Mouse (Mus musculus) myocyte (in vitro differentiated cells): ENCODE data around the gene Wdfy3. TPM values are rescaled to one million over a fixed set of nuclear protein-coding genes. Genes with fewer than 3 reads are reported as not detected.
"Not testable (repeated sequence)": the region's sequence is repeated elsewhere in the genome, so short reads cannot be mapped to it uniquely, and the experiment has no call there.

Source experiments
- H3K27me3 ChIP-seq: one replicate; pipeline ENCODE4 v1.6.1; 2011; ENCODE audit not compliant: control insufficient read depth, insufficient read depth, insufficient read length
- H3K36me3 ChIP-seq: one replicate; pipeline ENCODE4 v1.6.1; 2011; ENCODE audit not compliant: control insufficient read depth, insufficient read depth
- H3K4me2 ChIP-seq: one replicate; pipeline ENCODE4 v1.6.1; 2011; ENCODE audit warnings: low read depth, control low read depth
- H3K4me3 ChIP-seq: one replicate; pipeline ENCODE4 v1.5.1; 2011; ENCODE audit warnings: mild to moderate bottlenecking, control low read depth, moderate library complexity
- H3K79me2 ChIP-seq: one replicate; pipeline ENCODE4 v1.6.1; 2011; ENCODE audit not compliant: control insufficient read depth, insufficient read depth
- H3ac ChIP-seq: one replicate; pipeline ENCODE4 v1.6.1; 2011; ENCODE audit not compliant: control insufficient read depth, insufficient read length
- CEBPB ChIP-seq: IDR thresholded peaks from 2 replicates; pipeline ENCODE4 v1.6.1; 2011; ENCODE audit warnings: mild to moderate bottlenecking, moderate library complexity; ENCODE audit not compliant: poor library complexity, insufficient read depth, severe bottlenecking
- E2F4 ChIP-seq: IDR thresholded peaks from one replicate; pipeline ENCODE4 v1.6.1; 2011; ENCODE audit warnings: mild to moderate bottlenecking, control low read depth, moderate library complexity; ENCODE audit not compliant: insufficient read depth
- MAX ChIP-seq: IDR thresholded peaks from one replicate; pipeline ENCODE4 v1.6.1; 2011; ENCODE audit warnings: low read depth, mild to moderate bottlenecking, control low read depth
- MYOD1 ChIP-seq, 3 experiments: IDR thresholded peaks; one replicate each; pipeline ENCODE4 v1.6.1; 2011; ENCODE audit warnings: control low read depth in 2 of 3, low read depth in 2 of 3, mild to moderate bottlenecking in 2 of 3, moderate library complexity in 1 of 3; ENCODE audit not compliant: insufficient read length in 2 of 3, control insufficient read depth in 1 of 3
- MYOG ChIP-seq, 3 experiments: IDR thresholded peaks; one replicate each; pipeline ENCODE4 v1.6.1; 2011; ENCODE audit warnings: control low read depth in 2 of 3, low read depth in 2 of 3, mild to moderate bottlenecking in 2 of 3; ENCODE audit not compliant: insufficient read length in 2 of 3, control insufficient read depth in 1 of 3, insufficient read depth in 1 of 3
- POLR2A ChIP-seq: IDR thresholded peaks from one replicate; pipeline ENCODE4 v1.6.1; 2011; ENCODE audit warnings: low read depth, mild to moderate bottlenecking, control low read depth, moderate library complexity; ENCODE audit not compliant: insufficient read length
- POLR2AphosphoS2 ChIP-seq: IDR thresholded peaks from one replicate; pipeline ENCODE4 v1.6.1; 2011; ENCODE audit warnings: low read depth, control low read depth; ENCODE audit not compliant: insufficient read length
- REST ChIP-seq: IDR thresholded peaks from one replicate; pipeline ENCODE4 v1.6.1; 2011; ENCODE audit warnings: mild to moderate bottlenecking, control low read depth, moderate library complexity; ENCODE audit not compliant: insufficient read depth, insufficient read length
- SRF ChIP-seq: IDR thresholded peaks from one replicate; pipeline ENCODE4 v1.6.1; 2011; ENCODE audit warnings: low read depth; ENCODE audit not compliant: control insufficient read depth, insufficient read length
- TCF12 ChIP-seq: IDR thresholded peaks from one replicate; pipeline ENCODE4 v1.6.1; 2011; ENCODE audit warnings: mild to moderate bottlenecking, control low read depth; ENCODE audit not compliant: poor library complexity, insufficient read depth, severe bottlenecking
- TCF3 ChIP-seq: IDR thresholded peaks from one replicate; pipeline ENCODE4 v1.6.1; 2011; ENCODE audit warnings: low read depth, control low read depth; ENCODE audit not compliant: insufficient read length
- USF1 ChIP-seq: IDR thresholded peaks from one replicate; pipeline ENCODE4 v1.6.1; 2011; ENCODE audit warnings: low read depth, mild to moderate bottlenecking, control low read depth, moderate library complexity
- polyA plus RNA-seq: library from polyadenylated mRNA; unstranded; fragments of >200 nt; fragmentation: generic; extraction: Trizol; gene quantifications from one replicate; pipeline ENCODE4 v1.2.1, GENCODE M21; 2012; ENCODE audit warnings: missing spikeins

Wdfy3 gene
- polyA plus RNA-seq, 1 experiment: 9.5 TPM

DNA sequence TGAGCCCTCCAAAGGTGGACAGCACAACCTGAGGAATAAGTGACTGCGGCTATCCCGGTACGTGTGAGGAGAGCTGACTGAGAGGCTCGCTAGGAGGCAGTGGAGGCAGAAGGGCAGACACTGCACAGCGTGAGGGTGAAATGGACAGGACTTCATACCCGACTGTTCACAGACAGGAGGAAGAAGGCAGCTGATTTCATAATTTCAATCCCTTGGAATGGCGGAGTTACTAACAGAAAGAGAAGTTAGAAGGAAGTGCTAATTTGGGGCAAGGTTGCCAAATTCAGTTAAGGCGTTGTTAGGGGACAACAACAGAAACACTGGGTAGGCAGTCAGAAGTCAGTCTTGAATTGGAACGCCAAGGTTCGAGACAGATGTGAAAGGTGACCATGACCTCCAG is 160.3 kb downstream of the Wdfy3 start:
- H3K79me2 ChIP-seq: no peaks in the 10 kb centered on the region
- H3K27me3 ChIP-seq: no peaks in the 10 kb centered on the region
- no peak overlapping the region for H3K4me2 ChIP-seq
- TF ChIP-seq USF1: no peak
- H3K36me3 ChIP-seq: peaks cover 39% of the 10 kb centered on the region
- H3K4me3 ChIP-seq: no peak overlapping the region
- H3ac ChIP-seq: no peak overlapping the region

- Histone ChIP-seq H3K4me3 (no peak overlapping the region), H3K4me2 (no peak overlapping the region), H3K27me3 (no peaks in the 10 kb centered on the region), H3K79me2 (no peaks in the 10 kb centered on the region), H3K36me3 (peaks cover 42% of the 10 kb centered on the region), H3ac (no peak overlapping the region)
- TF ChIP-seq POLR2A: no peak
- no peak for TF ChIP-seq TCF3
- no peak for TF ChIP-seq POLR2AphosphoS2
- TF ChIP-seq SRF: no peak
- no peak for TF ChIP-seq USF1
- TF ChIP-seq MYOD1 (IDR thresholded peaks at IDR 0.05; ENCODE audit: control insufficient read depth in 1 of 3, insufficient read length in 2 of 3, low read depth in 2 of 3): no peak
- no peak for TF ChIP-seq TCF12
- TF ChIP-seq REST: no peak
- TF ChIP-seq E2F4: no peak
- TF ChIP-seq MYOG (IDR thresholded peaks at IDR 0.05; ENCODE audit: control insufficient read depth in 1 of 3, insufficient read depth in 1 of 3, insufficient read length in 2 of 3, low read depth in 2 of 3): no peak
- TF ChIP-seq MAX: no peak
- TF ChIP-seq CEBPB: no peak
Measured at GRCm38 (mm10) chr5:101905624-101906023, 164.1 kb downstream of the Wdfy3 start.

GRCm38 (mm10) chr5:101904841-101905240 is 164.9 kb downstream of the Wdfy3 start:
- H3ac ChIP-seq, H3K4me2 ChIP-seq, H3K79me2 ChIP-seq, H3K4me3 ChIP-seq, H3K27me3 ChIP-seq: not testable (repeated sequence)
- peaks cover 36% of the 10 kb centered on the region for H3K36me3 ChIP-seq

GRCm38 (mm10) chr5:101902686-101903085 is 167.0 kb downstream of the Wdfy3 start:
- Histone ChIP-seq H3K27me3 (no peaks in the 10 kb centered on the region), H3K4me2 (no peak overlapping the region), H3K36me3 (peaks cover 33% of the 10 kb centered on the region), H3K4me3 (no peak overlapping the region), H3K79me2 (no peaks in the 10 kb centered on the region), H3ac (no peak overlapping the region)
- TF ChIP-seq POLR2A: no peak
- TF ChIP-seq CEBPB: no peak
- TF ChIP-seq MYOD1 (IDR thresholded peaks at IDR 0.05; ENCODE audit: control insufficient read depth in 1 of 3, insufficient read length in 2 of 3, low read depth in 2 of 3): no peak
- TF ChIP-seq SRF: no peak
- TF ChIP-seq MYOG (IDR thresholded peaks at IDR 0.05; ENCODE audit: control insufficient read depth in 1 of 3, insufficient read depth in 1 of 3, insufficient read length in 2 of 3, low read depth in 2 of 3): no peak
- TF ChIP-seq E2F4: no peak
- TF ChIP-seq POLR2AphosphoS2: no peak
- no peak for TF ChIP-seq USF1
- TF ChIP-seq REST: no peak
- TF ChIP-seq TCF12: no peak
- TF ChIP-seq TCF3: no peak
- no peak for TF ChIP-seq MAX

DNA sequence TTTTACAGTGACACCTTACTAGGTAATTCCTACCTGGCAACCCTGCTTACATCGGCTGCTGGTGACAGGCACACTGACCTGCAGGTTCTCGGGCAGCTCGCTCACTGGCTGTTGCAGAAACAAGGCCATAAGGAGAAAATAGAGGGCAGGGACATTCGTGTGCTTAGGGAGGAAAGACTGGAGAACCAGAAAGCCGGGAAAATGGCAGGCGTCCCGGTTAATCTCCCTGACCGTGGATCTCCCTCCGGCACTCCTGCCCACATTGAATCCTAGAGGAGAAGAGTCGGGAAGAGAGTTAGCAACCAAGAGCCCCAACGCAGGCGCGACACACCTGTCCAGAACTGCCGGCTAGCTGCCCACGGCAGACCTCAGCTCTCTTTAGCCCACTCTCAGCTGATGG is 169.7 kb downstream of the Wdfy3 start:
- no peaks in the 10 kb centered on the region for H3K79me2 ChIP-seq
- H3K27me3 ChIP-seq: no peaks in the 10 kb centered on the region
- TF ChIP-seq SRF (no peak), TCF3 (no peak), TCF12 (no peak), POLR2AphosphoS2 (no peak), MAX (no peak), MYOG (IDR thresholded peaks at IDR 0.05; ENCODE audit: control insufficient read depth in 1 of 3, insufficient read depth in 1 of 3, insufficient read length in 2 of 3, low read depth in 2 of 3) (no peak), REST (no peak), MYOD1 (IDR thresholded peaks at IDR 0.05; ENCODE audit: control insufficient read depth in 1 of 3, insufficient read length in 2 of 3, low read depth in 2 of 3) (no peak)
- H3K4me3 ChIP-seq: no peak overlapping the region
- H3K36me3 ChIP-seq: peaks cover 15% of the 10 kb centered on the region
- no peak overlapping the region for H3K4me2 ChIP-seq
- H3ac ChIP-seq: no peak overlapping the region
